Mouse (Mus musculus) small intestine, adult 2 months (tissue): ENCODE measurements at regions not wholly inside any gene's neighbourhood (a gene's known extent, or its start where the extent isn't known, plus 50 kb on each side); places are given as distances from the start of the nearest gene placed in this dataset.
"Not testable (repeated sequence)": the region's sequence is repeated elsewhere in the genome, so short reads cannot be mapped to it uniquely, and the experiment has no call there.

Experiments used
- H3K27ac ChIP-seq: fragments of 200-500 bp; 2 replicates; pipeline ENCODE4 v1.5.1; 2012; ENCODE audit warnings: low read depth, low read length, control low read depth, inconsistent platforms; ENCODE audit not compliant: insufficient read depth
- H3K27me3 ChIP-seq: fragments of 200-500 bp; 2 replicates; pipeline ENCODE4 v1.6.1; 2012; ENCODE audit warnings: mild to moderate bottlenecking, moderate library complexity, low read length, inconsistent platforms; ENCODE audit not compliant: control insufficient read depth, insufficient read depth
- H3K36me3 ChIP-seq: fragments of 200-500 bp; 2 replicates; pipeline ENCODE4 v1.6.1; 2012; ENCODE audit warnings: mild to moderate bottlenecking, low read length, control low read depth, inconsistent platforms; ENCODE audit not compliant: control insufficient read depth, insufficient read depth
- H3K4me1 ChIP-seq: fragments of 200-500 bp; 2 replicates; pipeline ENCODE4 v1.6.1; 2012; ENCODE audit warnings: low read length, inconsistent platforms, mixed read lengths; ENCODE audit not compliant: control insufficient read depth, insufficient read depth, insufficient read length
- H3K4me3 ChIP-seq: fragments of 200-500 bp; 2 replicates; pipeline ENCODE4 v1.5.1; 2012; ENCODE audit warnings: low read depth, mild to moderate bottlenecking, control low read depth, inconsistent platforms, low read length, moderate library complexity
- CTCF ChIP-seq: fragments of 200-500 bp; IDR thresholded peaks from 2 replicates; pipeline ENCODE4 v1.5.1; 2012; ENCODE audit warnings: low read depth, mild to moderate bottlenecking, control low read depth, inconsistent platforms, low read length, moderate library complexity, mixed read lengths; ENCODE audit not compliant: insufficient replicate concordance, insufficient read length; ENCODE audit errors: extremely low read depth
- POLR2A ChIP-seq: fragments of 200-500 bp; IDR thresholded peaks from 2 replicates; pipeline ENCODE4 v1.6.1; 2012; ENCODE audit warnings: low read depth, mild to moderate bottlenecking, control low read depth, inconsistent platforms, low read length, moderate library complexity
- WGBS: fragments of 180-500 bp; shearing (Covaris S2); methylation state at CpG from one replicate; pipeline ENCODE4 v1.1.7; 2018; 5-methylcytosine and 5-hydroxymethylcytosine counted together

- WGBS, result 83% methylated on average over 1 of the region's 1 CpGs
- no peak for TF ChIP-seq CTCF
- TF ChIP-seq POLR2A, result no peak
- H3K4me1 ChIP-seq, result no peaks in the 10 kb centered on the region
- no peaks in the 10 kb centered on the region for H3K36me3 ChIP-seq
- no peak overlapping the region for H3K27ac ChIP-seq
- H3K27me3 ChIP-seq, result no peaks in the 10 kb centered on the region
- H3K4me3 ChIP-seq, result no peak overlapping the region
Observed at GRCm38 (mm10) chr1:7388627-7389026, 2580.9 kb downstream of the Gm37988 start.

GRCm38 (mm10) chr1:7393508-7393907 is 2585.8 kb downstream of the Gm37988 start:
- TF ChIP-seq POLR2A (no peak), CTCF (no peak)
- H3K27ac ChIP-seq, result no peak overlapping the region
- H3K36me3 ChIP-seq, result no peaks in the 10 kb centered on the region
- no peak overlapping the region for H3K4me3 ChIP-seq
- H3K4me1 ChIP-seq, result no peaks in the 10 kb centered on the region
- no peaks in the 10 kb centered on the region for H3K27me3 ChIP-seq

- Histone ChIP-seq H3K36me3 (no peaks in the 10 kb centered on the region), H3K27me3 (no peaks in the 10 kb centered on the region), H3K4me3 (no peak overlapping the region), H3K27ac (no peak overlapping the region), H3K4me1 (no peaks in the 10 kb centered on the region)
- no peak for TF ChIP-seq POLR2A
- no peak for TF ChIP-seq CTCF
- WGBS, result 95% methylated on average over 6 of the region's 6 CpGs
Observed at GRCm38 (mm10) chr1:7394161-7394560, 2586.5 kb downstream of the Gm37988 start.

- Histone ChIP-seq H3K4me1 (no peaks in the 10 kb centered on the region), H3K27me3 (no peaks in the 10 kb centered on the region), H3K27ac (no peak overlapping the region), H3K36me3 (no peaks in the 10 kb centered on the region), H3K4me3 (no peak overlapping the region)
- TF ChIP-seq CTCF (no peak), POLR2A (no peak)
- WGBS, result 89% methylated on average over 8 of the region's 8 CpGs
Observed at GRCm38 (mm10) chr1:7395527-7395926, 2587.8 kb downstream of the Gm37988 start.

DNA sequence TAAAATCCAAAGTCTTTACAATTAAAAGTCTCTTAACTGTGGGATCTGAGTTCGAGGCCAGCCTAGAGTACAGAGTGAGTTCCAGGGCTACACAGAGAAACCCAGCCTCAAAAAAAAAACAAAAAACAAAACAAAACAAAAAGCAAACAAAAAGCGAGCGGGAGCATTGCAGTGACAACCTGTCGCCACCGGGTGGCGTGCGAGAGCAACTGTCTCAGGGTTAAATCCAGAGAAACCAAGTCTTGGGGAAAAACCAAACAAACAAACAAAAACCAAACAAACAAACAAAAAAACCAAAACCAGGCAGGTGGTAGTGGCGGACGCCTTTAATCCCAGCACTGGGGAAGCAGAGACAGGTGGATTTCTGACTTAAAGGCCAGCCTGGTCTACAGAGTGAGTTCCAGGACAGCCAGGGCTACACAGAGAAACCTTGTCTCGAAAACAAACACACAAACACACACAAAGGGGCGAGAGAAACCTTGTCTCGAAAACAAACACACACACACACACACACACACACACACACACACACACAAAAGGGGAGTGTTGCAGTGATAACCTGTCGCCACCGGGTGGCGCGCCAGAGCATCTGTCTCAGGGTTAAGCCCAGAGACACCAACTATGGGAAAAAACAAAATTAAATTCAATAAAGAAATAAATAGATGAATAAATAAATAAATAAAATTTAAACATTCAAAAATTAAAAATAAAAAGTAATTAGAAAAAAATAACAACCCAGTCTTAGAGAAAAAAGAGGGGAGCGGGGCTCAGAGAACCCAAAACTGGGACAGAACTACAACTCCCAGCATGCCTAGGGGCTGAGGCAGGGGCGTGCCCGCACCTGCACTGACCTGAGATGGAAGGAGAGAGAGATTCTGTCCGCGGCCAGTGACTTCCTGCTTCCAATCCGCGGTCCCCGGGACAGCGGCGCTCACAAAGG is 2589.4 kb downstream of the Gm37988 start:
- no peaks in the 10 kb centered on the region for H3K27me3 ChIP-seq
- WGBS, result 5% methylated on average over 26 of the region's 26 CpGs
- TF ChIP-seq CTCF, result peak; percentile 79; the same call in 1 of the 2 replicates
- no peak for TF ChIP-seq POLR2A
- no peaks in the 10 kb centered on the region for H3K36me3 ChIP-seq
- peak overlapping the region; percentile 98 for H3K4me3 ChIP-seq
- H3K4me1 ChIP-seq, result no peaks in the 10 kb centered on the region
- peak overlapping the region; percentile 64; the same call in 1 of the 2 replicates for H3K27ac ChIP-seq

GRCm38 (mm10) chr1:7397807-7398446 is 2590.2 kb downstream of the Gm37988 start:
- peak overlapping the region; percentile 64; the same call in 1 of the 2 replicates for H3K27ac ChIP-seq

GRCm38 (mm10) chr1:7398678-7399218 is 2591.1 kb downstream of the Gm37988 start:
- TF ChIP-seq POLR2A, result no peak
- TF ChIP-seq CTCF, result no peak
- 26% methylated on average over 14 of the region's 14 CpGs for WGBS
- no peak overlapping the region for H3K27ac ChIP-seq

More at GRCm38 (mm10) chr1:7397807-7398446, 2590.2 kb downstream of the Gm37988 start:
- no peaks in the 10 kb centered on the region for H3K27me3 ChIP-seq
- TF ChIP-seq CTCF (peak; percentile 64; the same call in 1 of the 2 replicates), POLR2A (no peak)
- H3K36me3 ChIP-seq, result no peaks in the 10 kb centered on the region
- WGBS, result 1% methylated on average over 46 of the region's 46 CpGs
- H3K4me1 ChIP-seq, result no peaks in the 10 kb centered on the region
- peak overlapping the region; percentile 100 for H3K4me3 ChIP-seq

GRCm38 (mm10) chr1:7405651-7406050 is 2598.0 kb downstream of the Gm37988 start:
- H3K27me3 ChIP-seq, H3K4me3 ChIP-seq, H3K36me3 ChIP-seq, H3K4me1 ChIP-seq, H3K27ac ChIP-seq: not testable (repeated sequence)
- WGBS, result 22% methylated on average over 5 of the region's 5 CpGs

More at GRCm38 (mm10) chr1:7398678-7399218, 2591.1 kb downstream of the Gm37988 start:
- no peaks in the 10 kb centered on the region for H3K27me3 ChIP-seq
- H3K4me1 ChIP-seq, result no peaks in the 10 kb centered on the region
- peak overlapping the region; percentile 100 for H3K4me3 ChIP-seq
- H3K36me3 ChIP-seq, result no peaks in the 10 kb centered on the region
